Mouse (Mus musculus) bone marrow macrophage, adult 2 months (primary cell): ENCODE results near the gene Ror2.

Experiments
- CTCF ChIP-seq: IDR thresholded peaks from 2 replicates; pipeline ENCODE4 v1.5.1; 2012; ENCODE audit warnings: low read depth, mild to moderate bottlenecking, low read length, moderate library complexity
- POLR2A ChIP-seq: IDR thresholded peaks from 2 replicates; pipeline ENCODE4 v1.6.1; 2012; ENCODE audit warnings: mild to moderate bottlenecking, low read depth, low read length, borderline replicate concordance

GRCm38 (mm10) chr13:53192286-53192685, 93.6 kb downstream of the Ror2 start:
- TF ChIP-seq CTCF (no peak), POLR2A (no peak)
